Mouse (Mus musculus) forebrain, embryonic 11.5 days (tissue): ENCODE measurements around the gene Epha1. TPM values are rescaled to one million over a fixed set of nuclear protein-coding genes. Genes with fewer than 3 reads are reported as not detected.

Source experiments
- ATAC-seq: fragments of 200-750 bp; cut with Nextera tagmentation; replicated peaks from 2 replicates; pipeline ENCODE4 v1.8.0; 2017; ENCODE audit warnings: moderate TSS enrichment; ENCODE audit not compliant: low FRiP score
- DNase-seq: peaks from one replicate; pipeline ENCODE4 v3.0.0-alpha.2; 2017; ENCODE audit warnings: low spot score
- H3K27ac ChIP-seq: fragments of 300-500 bp; sonication (generic); 2 replicates; pipeline ENCODE4 v1.5.1; 2014; ENCODE audit warnings: low read depth, low read length
- H3K27me3 ChIP-seq: fragments of 300-500 bp; sonication (generic); 2 replicates; pipeline ENCODE4 v1.6.1; 2014; ENCODE audit warnings: mild to moderate bottlenecking, low read length, mixed read lengths; ENCODE audit not compliant: control insufficient read depth, insufficient read depth
- H3K36me3 ChIP-seq: fragments of 300-500 bp; sonication (generic); 2 replicates; pipeline ENCODE4 v1.6.1; 2014; ENCODE audit warnings: mild to moderate bottlenecking, low read length, moderate library complexity, mixed read lengths; ENCODE audit not compliant: control insufficient read depth, insufficient read depth
- H3K4me1 ChIP-seq: fragments of 300-500 bp; sonication (generic); replicated peaks from 2 replicates; pipeline ENCODE4 v1.6.1; 2014; ENCODE audit warnings: low read length, mixed read lengths; ENCODE audit not compliant: control insufficient read depth, insufficient read depth
- H3K4me2 ChIP-seq: fragments of 300-500 bp; sonication (generic); 2 replicates; pipeline ENCODE4 v1.6.1; 2014; ENCODE audit warnings: low read depth, mild to moderate bottlenecking, low read length, moderate library complexity, mixed read lengths; ENCODE audit not compliant: severe bottlenecking
- H3K4me3 ChIP-seq: fragments of 300-500 bp; sonication (generic); 2 replicates; pipeline ENCODE4 v1.5.1; 2014; ENCODE audit warnings: low read depth, low read length
- H3K9ac ChIP-seq: fragments of 300-500 bp; sonication (generic); 2 replicates; pipeline ENCODE4 v1.6.1; 2014; ENCODE audit warnings: low read length
- H3K9me3 ChIP-seq: fragments of 300-500 bp; sonication (generic); 2 replicates; pipeline ENCODE4 v1.6.1; 2016; ENCODE audit warnings: low read length, mixed read lengths; ENCODE audit not compliant: control insufficient read depth
- WGBS: fragments of 180-500 bp; shearing (Covaris S2); extraction: QIAGEN DNeasy Blood & Tissue Kit; methylation state at CpG from one replicate; pipeline ENCODE4 v1.1.7; 2014; 5-methylcytosine and 5-hydroxymethylcytosine counted together
- polyA plus RNA-seq: library from polyadenylated mRNA; unstranded; fragments of >200 nt; fragmentation: Nextera tagmentation; extraction: Ambion mirVana; gene quantifications from 2 replicates; pipeline ENCODE4 v1.2.1, GENCODE M21; 2014

Gene Epha1
- polyA plus RNA-seq, 1 experiment from 2014 or later = 0.27 TPM

DNA sequence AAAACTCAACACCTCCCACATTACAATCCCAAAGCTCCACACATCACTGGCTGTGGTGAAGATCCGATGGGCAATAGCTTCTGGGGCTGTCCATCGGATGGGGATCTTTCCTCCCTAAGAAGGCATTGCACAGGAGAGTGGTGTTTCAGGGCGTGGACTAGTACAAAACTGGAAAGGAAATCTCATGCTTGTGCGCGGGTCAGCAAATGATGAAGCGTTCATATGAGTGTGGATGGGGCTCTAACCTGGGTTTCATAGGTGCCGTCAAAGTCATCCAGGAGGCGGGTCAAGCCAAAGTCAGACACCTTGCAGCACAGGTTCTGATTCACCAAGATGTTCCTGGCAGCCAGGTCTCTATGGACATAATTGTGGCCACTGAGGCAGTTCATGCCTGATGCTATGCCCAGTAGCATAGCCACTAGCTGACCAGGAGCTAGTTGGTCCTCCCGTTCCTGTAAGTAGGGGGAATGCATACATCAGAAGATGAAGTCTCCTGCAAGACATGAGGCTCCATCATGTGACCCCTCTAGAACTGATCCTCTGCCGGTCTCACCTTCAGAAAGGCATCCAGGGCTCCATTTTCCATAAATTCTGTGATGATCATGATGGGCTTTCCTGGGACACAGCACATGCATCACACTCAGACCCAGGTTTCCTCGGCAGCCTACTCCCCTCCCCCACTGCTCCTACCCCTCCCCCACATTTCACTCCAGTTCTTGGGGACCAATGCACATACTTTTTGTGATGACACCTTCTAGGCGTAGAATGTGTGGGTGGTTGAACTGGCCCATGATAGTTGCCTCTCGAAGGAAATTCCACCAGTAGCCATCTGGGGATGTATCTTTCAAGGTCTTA lies 11.8 kb downstream of the Epha1 start:
- H3K9ac ChIP-seq = no peak overlapping the region
- ATAC-seq = no peak
- H3K27ac ChIP-seq = no peak overlapping the region
- no peak overlapping the region for H3K4me3 ChIP-seq
- no peak for DNase-seq
- H3K4me1 ChIP-seq = no peaks in the 10 kb centered on the region
- H3K27me3 ChIP-seq = no peaks in the 10 kb centered on the region
- H3K36me3 ChIP-seq = peaks cover 5% of the 10 kb centered on the region; the same call in 1 of the 2 replicates
- WGBS = 93% methylated on average over 13 of the region's 13 CpGs
- no peaks in the 10 kb centered on the region for H3K9me3 ChIP-seq
- H3K4me2 ChIP-seq = no peak overlapping the region

DNA sequence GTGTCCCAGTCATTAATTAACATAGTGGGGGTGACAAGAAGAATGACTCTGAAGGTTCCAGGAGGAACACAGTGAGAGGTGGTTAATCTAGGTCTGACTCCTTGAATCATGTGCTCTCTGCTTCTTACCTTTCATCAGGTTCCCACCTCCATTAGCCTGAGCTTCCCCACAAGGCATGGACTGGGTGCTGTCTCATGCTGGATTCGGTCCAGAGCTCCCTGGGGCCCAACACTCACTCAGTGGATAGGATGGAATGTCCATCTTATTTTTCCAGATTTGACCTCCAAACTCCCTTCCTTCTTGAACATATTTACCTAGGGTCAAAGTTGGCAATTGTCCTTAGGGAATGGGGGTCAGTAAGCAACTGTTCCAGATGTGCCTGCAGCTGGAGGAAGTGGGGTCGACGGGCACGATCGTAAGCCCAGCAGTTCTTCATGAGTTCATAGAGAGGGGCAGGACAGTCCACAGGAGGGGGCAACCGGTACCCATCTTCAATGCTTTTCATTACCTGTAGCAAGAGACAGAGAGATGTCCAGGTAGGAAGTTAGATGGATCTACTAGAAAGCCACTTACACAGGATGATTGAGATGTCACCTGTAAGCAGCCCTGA lies 12.7 kb downstream of the Epha1 start:
- Histone ChIP-seq H3K4me1 (no peaks in the 10 kb centered on the region), H3K36me3 (peaks cover 8% of the 10 kb centered on the region; the same call in 1 of the 2 replicates), H3K9me3 (no peaks in the 10 kb centered on the region), H3K9ac (no peak overlapping the region), H3K4me3 (no peak overlapping the region), H3K27ac (no peak overlapping the region), H3K4me2 (no peak overlapping the region), H3K27me3 (no peaks in the 10 kb centered on the region)
- ATAC-seq (no peak), DNase-seq (no peak)
- WGBS = 94% methylated on average over 6 of the region's 6 CpGs

GRCm38 (mm10) chr6:42359364-42360147 lies 13.5 kb downstream of the Epha1 start:
- Histone ChIP-seq H3K9me3 (no peaks in the 10 kb centered on the region), H3K4me2 (no peak overlapping the region), H3K27ac (no peak overlapping the region), H3K9ac (no peak overlapping the region), H3K36me3 (peaks cover 8% of the 10 kb centered on the region; the same call in 1 of the 2 replicates), H3K27me3 (no peaks in the 10 kb centered on the region), H3K4me1 (no peaks in the 10 kb centered on the region), H3K4me3 (no peak overlapping the region)
- no peak for ATAC-seq
- 81% methylated on average over 9 of the region's 9 CpGs for WGBS
- no peak for DNase-seq

GRCm38 (mm10) chr6:42358901-42359300 lies 14.2 kb downstream of the Epha1 start:
- Histone ChIP-seq H3K27ac (no peak overlapping the region), H3K9ac (no peak overlapping the region), H3K4me2 (no peak overlapping the region), H3K27me3 (no peaks in the 10 kb centered on the region), H3K4me3 (no peak overlapping the region), H3K9me3 (no peaks in the 10 kb centered on the region), H3K4me1 (no peaks in the 10 kb centered on the region), H3K36me3 (peaks cover 8% of the 10 kb centered on the region; the same call in 1 of the 2 replicates)
- ATAC-seq = no peak
- 93% methylated on average over 12 of the region's 12 CpGs for WGBS
- DNase-seq = no peak

GRCm38 (mm10) chr6:42357901-42358300 lies 15.2 kb downstream of the Epha1 start:
- Histone ChIP-seq H3K9ac (no peak overlapping the region), H3K4me2 (no peak overlapping the region), H3K4me3 (no peak overlapping the region), H3K27me3 (no peaks in the 10 kb centered on the region), H3K4me1 (no peaks in the 10 kb centered on the region), H3K36me3 (peaks cover 8% of the 10 kb centered on the region; the same call in 1 of the 2 replicates), H3K27ac (no peak overlapping the region), H3K9me3 (no peaks in the 10 kb centered on the region)
- no peak for DNase-seq
- WGBS = 76% methylated on average over 6 of the region's 6 CpGs
- no peak for ATAC-seq

DNA sequence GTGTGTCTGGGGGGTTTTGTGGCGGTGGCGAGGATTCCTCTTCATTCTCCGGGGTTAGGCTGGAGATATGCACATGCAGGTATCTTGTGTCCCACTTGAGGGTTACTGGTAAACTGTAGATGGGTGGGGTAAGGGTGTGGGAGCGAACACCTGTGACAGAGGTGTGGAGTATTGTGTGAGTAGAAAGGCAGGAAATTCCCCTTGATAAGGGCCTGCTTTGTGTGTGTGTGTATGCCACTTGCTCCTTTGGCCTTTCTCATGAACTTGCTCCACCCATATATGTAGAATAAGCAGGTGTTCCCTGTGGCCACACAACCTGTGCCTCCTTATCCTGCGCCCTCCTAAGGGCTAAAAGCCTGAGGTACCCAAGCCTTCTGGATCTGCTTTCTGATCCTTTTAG lies 16.2 kb downstream of the Epha1 start:
- H3K4me2 ChIP-seq = no peak overlapping the region
- no peaks in the 10 kb centered on the region for H3K27me3 ChIP-seq
- WGBS = 95% methylated on average over 5 of the region's 5 CpGs
- H3K9ac ChIP-seq = no peak overlapping the region
- no peak overlapping the region for H3K27ac ChIP-seq
- ATAC-seq = no peak
- peaks cover 8% of the 10 kb centered on the region; the same call in 1 of the 2 replicates for H3K36me3 ChIP-seq
- H3K4me3 ChIP-seq = no peak overlapping the region
- H3K9me3 ChIP-seq = no peaks in the 10 kb centered on the region
- H3K4me1 ChIP-seq = no peaks in the 10 kb centered on the region
- DNase-seq = no peak

DNA sequence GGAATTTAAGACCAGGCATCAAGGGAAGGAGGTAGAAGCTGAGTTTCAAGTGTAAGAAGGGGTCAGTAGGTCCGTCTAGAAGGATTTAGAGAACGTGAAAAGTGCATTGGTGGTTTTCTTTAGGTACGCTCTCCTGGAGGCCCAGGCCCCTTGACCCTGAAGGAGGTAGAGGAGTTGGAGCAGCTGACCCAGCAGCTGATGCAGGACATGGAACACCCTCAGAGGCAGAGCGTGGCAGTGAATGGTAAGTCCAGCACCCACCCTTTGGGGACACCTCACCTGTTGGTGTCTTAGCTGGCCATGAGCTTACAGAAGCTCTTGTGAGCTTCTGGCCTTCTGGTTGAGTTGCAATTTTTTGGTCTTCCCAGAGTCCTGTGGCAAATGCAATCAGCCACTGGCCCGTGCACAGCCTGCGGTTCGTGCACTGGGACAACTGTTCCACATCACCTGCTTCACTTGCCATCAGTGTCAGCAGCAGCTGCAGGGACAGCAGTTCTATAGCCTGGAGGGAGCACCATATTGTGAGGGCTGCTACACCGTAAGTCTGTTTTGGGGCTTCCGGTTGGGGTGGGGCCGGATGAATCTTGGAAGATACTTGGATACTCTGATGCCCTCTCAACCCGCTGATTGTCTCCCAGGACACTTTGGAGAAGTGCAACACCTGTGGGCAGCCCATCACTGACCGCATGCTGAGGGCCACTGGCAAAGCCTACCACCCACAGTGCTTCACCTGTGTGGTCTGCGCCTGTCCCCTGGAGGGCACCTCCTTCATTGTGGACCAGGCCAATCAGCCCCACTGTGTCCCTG lies 17.1 kb downstream of the Epha1 start:
- H3K4me2 ChIP-seq = no peak overlapping the region
- H3K36me3 ChIP-seq = peaks cover 8% of the 10 kb centered on the region; the same call in 1 of the 2 replicates
- H3K27ac ChIP-seq = no peak overlapping the region
- 93% methylated on average over 13 of the region's 13 CpGs for WGBS
- peaks cover 2% of the 10 kb centered on the region; the same call in 1 of the 2 replicates for H3K4me1 ChIP-seq
- ATAC-seq (no peak), DNase-seq (no peak)
- H3K9me3 ChIP-seq = no peaks in the 10 kb centered on the region
- no peak overlapping the region for H3K9ac ChIP-seq
- H3K4me3 ChIP-seq = no peak overlapping the region
- no peaks in the 10 kb centered on the region for H3K27me3 ChIP-seq

- Histone ChIP-seq H3K36me3 (peaks cover 8% of the 10 kb centered on the region; the same call in 1 of the 2 replicates), H3K4me1 (peaks cover 2% of the 10 kb centered on the region; the same call in 1 of the 2 replicates), H3K4me3 (no peak overlapping the region), H3K27ac (no peak overlapping the region), H3K9ac (no peak overlapping the region), H3K27me3 (no peaks in the 10 kb centered on the region), H3K9me3 (no peaks in the 10 kb centered on the region), H3K4me2 (no peak overlapping the region)
- DNase-seq = no peak
- WGBS = 93% methylated on average over 6 of the region's 6 CpGs
- no peak for ATAC-seq
Measured at GRCm38 (mm10) chr6:42355366-42355765, 17.7 kb downstream of the Epha1 start.
